Mouse (Mus musculus): Measurements from ENCODE around the gene Kif1a.
"Not testable (repeated sequence)": the region's sequence is repeated elsewhere in the genome, so short reads cannot be mapped to it uniquely, and the experiment has no call there.

The Kif1a gene

DNA sequence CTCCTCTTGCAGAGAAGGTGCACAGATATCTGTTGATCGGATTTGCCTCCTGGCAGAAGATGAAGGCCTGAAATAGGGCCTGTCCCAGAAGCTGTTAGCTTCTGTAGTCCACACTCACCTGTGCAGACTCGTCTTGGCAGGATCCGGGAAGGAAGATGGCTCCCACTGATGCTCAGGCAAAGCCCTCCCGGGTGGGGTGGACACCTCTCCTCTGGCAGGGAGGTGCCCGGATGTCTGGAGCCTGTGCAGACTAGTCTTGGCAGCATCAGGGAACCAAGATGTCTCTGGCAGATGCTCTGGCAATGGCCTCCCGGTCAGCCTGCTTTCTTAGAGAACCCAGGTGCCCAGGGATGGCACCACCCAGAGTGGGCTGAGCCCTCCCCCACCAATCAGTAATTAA, 131.0 kb downstream of the Kif1a start:
- DNase-seq (ENCODE audit: low read depth, low spot score), result not testable (repeated sequence)
